Mouse (Mus musculus) gastrocnemius, adult 18-20 months (tissue): ENCODE data around the gene Spock2. TPM values are rescaled to one million over a fixed set of nuclear protein-coding genes. Genes with fewer than 3 reads are reported as not detected.

Experiments used
- DNase-seq: peaks from one replicate; pipeline ENCODE4 v3.0.0; 2021; ENCODE audit warnings: low spot score
- long read RNA-seq, 2 experiments: library from polyadenylated mRNA; stranded (forward); transcript quantifications; one replicate each; pipeline ENCODE4 v2.0.0; 2021
- total RNA-seq, 2 experiments: library from RNA; stranded (reverse); gene quantifications; 2 replicates each; pipeline ENCODE4 v1.2.3; 2021

The Spock2 gene
- total RNA-seq = 1 to 10 TPM; 5.4 to 5.6 TPM
- long read RNA-seq, experiment 1, partial matches to known transcripts = 1 of 4 reads
- long read RNA-seq, experiment 1, other reads (novel, unspliced or antisense) = 3 of 4 reads
- long read RNA-seq, experiment 2, partial matches to known transcripts = 0 of 7 reads
- long read RNA-seq, experiment 2, other reads (novel, unspliced or antisense) = 7 of 7 reads

DNA sequence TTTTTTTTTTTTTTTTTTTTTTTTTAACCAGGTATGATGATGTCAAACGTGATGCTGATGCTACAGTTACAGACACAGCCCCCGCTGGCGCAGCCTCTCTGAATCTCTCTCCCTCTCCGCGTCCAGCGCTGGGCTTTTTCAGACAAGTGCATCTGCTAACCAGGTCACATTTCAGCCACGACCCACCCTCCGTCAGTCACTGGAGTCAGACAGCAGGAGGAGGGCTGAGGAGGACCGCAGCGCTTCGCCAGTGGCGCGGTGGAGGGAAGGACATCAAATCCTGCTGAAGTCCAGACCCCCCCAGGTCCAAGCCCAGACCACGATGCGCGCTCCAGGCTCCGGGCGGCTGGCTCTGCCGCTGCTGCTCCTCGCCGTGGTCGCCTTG, at the start of gene Spock2:
Gene Spock2 (plus strand): TSS at position 74 of the 385 bp plus-strand sequence.
- peak; percentile 19 for DNase-seq

DNA sequence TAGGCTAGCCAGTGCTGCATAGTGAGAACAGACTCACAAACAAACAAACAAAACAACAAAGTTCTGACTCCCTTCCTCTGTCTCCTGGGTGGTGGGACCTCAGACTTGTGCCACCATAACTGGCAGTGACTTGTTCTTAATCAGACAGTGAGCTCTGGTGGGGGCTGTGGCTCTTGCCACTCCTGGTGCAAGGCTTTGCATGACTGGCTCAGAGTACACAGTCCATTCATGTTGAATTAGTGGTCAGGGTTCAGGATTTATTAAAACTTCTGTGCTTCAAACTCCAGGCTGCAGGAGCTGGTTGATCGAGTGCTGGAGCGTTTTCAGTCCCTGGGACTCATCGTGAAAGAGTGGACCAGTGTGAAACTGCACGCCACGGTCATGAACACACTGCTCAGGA, 43.8 kb upstream of the Spock2 start:
- no peak for DNase-seq

DNA sequence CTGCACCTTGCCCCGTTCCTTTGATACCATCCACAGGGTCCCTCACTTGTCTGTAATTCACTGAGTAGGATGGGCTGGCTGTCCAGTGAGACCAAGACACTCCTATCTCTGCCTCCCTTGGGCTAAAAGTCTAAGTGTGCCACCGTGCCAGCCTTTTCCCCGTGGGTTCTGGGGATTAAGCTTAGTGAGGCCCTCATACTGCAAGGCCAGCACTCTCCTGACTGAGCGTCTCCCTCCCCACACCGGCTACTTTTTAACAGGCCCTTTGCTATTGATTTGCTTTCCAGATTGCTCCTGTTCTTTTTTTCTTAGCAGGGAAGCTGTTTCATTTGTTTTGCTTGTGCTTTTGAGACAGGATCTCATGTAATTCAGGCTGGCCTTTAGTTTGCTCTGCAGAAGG, 43.1 kb upstream of the Spock2 start:
- no peak for DNase-seq

- DNase-seq = peak; percentile 43
These were observed 39.5 kb upstream of the Spock2 start for GRCm38 (mm10) chr10:60066524-60066923.

DNA sequence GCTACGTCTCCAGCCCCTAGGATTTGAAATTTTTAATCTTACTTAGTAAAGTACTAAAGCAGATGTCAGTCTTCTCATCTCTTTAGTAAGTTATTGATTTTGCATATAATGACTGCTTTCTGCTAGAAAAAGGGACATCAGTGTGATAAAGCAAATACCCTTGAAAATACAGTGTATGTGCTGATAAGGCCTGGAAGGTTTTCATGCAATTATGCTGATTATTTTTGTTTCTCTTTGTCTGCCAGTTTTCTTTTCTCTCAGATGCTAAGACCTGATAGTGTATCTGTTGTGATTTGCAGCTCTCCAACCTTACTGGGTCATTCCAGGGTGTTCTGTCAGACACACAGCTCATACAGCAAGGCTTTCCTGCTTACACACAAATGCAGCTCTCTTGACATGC, 30.9 kb upstream of the Spock2 start:
- no peak for DNase-seq

DNA sequence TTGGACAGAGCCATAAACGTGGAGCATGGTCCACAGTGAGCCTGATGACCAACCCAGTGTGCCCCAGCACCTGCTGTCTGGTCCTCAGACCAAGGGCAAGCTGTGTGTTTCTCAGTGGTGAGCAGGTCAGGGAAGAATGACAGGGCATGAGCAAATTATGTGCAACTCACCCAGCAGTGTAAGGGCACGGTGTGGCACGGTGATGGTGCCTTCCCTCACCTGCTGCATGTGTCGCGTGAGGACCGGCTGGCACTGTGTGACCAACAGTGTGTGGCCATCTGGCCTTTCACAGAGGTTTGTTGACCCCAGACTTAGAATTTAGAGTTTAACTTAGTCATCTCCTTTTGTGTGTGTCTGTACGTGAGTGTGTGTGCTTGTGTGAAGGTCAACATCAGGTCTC, 28.8 kb upstream of the Spock2 start:
- DNase-seq = no peak

GRCm38 (mm10) chr10:60077736-60078560, 28.1 kb upstream of the Spock2 start:
- DNase-seq = no peak

GRCm38 (mm10) chr10:60078561-60078917, 27.5 kb upstream of the Spock2 start:
- peak; percentile 33 for DNase-seq

DNA sequence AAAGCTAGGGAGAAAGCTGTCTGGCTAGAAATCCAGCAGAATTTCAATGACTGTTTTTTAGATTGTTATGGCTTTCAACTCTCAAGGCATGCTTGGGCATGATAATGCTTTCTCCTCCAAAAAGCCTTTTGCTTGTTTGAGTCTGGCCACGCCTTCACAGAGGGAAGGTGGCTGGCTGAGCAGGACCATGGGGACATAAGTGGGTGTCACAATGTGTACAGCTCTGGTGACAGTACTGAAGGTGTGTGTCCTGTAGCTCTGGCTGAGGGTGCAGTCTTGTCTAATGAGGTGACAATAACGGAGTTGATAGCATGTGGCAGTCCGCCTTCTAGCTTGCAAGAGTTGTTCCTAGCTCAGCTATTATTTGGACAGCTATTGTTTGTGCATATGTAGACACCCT, 25.8 kb upstream of the Spock2 start:
- DNase-seq = peak; percentile 11

GRCm38 (mm10) chr10:60080601-60080981, 25.4 kb upstream of the Spock2 start:
- no peak for DNase-seq

GRCm38 (mm10) chr10:60080982-60081825, 24.8 kb upstream of the Spock2 start:
- DNase-seq = peak; percentile 57

- peak; percentile 89 for DNase-seq
These were observed 24.1 kb upstream of the Spock2 start for GRCm38 (mm10) chr10:60081905-60082304.

- DNase-seq = no peak
These were observed 22.0 kb upstream of the Spock2 start for GRCm38 (mm10) chr10:60084065-60084464.

- no peak for DNase-seq
These were observed 13.7 kb upstream of the Spock2 start for GRCm38 (mm10) chr10:60092311-60092710.

DNA sequence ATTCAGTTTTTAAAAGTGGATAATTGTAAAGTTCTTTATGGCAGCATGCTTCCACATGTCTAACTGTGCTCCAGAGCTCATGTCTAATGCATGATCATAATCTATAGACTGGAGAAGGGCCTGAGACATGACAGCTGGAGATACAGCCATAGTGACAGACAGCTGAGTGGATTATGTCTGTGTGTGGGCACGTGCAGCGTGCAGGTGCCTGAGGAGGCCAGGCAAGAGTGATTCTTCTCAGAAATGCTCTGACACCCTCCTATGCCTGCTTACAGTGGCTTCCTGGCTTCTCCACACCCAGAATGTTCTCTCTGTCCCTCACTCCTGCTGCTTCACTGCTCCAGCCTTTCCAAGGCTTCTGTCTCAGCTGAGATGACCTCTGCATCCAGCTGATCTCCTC, 12.3 kb upstream of the Spock2 start:
- DNase-seq = no peak

DNA sequence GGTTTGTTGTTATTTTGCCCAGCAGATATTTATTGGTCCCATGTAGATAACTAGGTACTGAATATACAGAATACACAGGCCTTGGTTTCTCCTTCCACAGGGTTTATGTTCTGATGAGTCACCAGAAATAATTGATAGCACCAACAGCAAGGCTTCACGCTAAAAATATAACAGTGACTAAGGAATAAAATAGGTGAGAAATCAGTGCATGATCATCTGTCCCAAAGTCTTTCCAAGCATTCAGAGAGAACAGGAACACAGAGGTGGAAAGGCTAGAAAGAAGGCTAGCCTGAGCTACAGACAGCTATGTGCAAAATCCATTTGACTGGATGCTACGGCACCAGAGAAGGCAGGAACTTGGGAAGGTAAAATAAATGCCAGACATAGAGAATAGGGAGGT, 10.5 kb upstream of the Spock2 start:
- no peak for DNase-seq

GRCm38 (mm10) chr10:60096302-60096701, 9.7 kb upstream of the Spock2 start:
- DNase-seq = no peak

- no peak for DNase-seq
These were observed 8.9 kb upstream of the Spock2 start for GRCm38 (mm10) chr10:60097146-60097545.

DNA sequence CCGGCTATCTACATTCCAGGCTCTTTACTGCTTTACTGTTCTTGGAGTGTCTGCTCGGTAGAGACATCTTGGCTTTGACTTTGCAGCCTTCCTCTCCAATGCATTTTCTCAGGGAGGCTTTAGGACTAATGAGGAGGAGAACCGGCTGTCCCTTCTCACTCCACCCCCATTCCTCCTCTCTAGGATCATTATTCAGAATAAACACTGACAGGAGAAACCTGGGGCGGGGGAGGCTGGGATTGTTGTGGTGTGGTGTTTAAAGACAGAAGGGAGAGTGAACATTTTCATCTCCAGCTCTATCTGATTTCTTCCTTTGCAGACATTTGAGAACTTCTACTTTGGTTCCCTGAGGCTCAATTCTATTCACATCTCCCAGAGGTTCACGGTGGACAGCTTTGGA, 8.2 kb upstream of the Spock2 start:
- DNase-seq = no peak

DNA sequence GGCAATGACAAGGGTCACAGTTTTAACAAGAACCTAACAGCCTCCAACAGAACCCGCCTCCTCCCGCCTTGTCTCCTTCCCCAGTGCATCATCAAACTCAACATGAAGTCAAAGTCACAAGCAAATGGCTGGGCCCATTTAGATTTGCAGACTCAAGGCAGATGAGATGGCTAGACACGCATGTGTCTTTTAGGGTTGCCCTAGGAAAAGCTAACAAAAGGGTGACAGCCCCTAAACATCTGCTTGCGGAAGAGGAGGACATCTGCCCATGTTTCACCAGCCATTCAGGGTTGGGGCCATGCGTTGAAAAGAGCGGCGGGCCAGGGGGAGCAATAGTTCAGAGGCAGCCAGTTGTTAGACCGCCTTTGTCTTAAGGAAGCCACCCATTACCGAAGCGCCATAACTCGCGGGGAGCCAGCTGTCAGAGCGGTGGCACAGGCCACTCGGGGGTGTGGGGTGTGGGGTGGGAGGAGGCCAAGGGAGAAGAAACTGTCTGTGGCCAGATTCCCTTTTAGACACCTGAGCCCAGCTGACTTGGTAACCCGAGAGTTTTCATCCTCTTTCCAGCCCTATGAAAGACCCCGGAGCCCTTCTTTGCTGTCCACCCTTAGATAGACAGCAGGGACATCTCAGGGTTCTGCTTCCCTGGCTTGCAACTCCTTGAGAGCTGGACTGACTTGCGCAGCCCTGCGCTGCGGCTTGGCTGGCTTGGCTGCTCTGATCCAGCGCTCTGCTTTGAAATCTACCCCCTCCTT, 451 bp upstream of the Spock2 start:
- DNase-seq = no peak

GRCm38 (mm10) chr10:60106531-60107186, 640 bp downstream of the Spock2 start:
- DNase-seq = peak; percentile 41
